ENCODE assay signal across 8 mouse cellular contexts in genomic region chr14:53776717-53777116, GRCm38 (mm10).
A peak's percentile ranks its signal among the peaks of the same experiment; 100 is the strongest.
DNase-seq lines count a peak whose midpoint lies in the region; ATAC-seq and TF ChIP-seq lines count a peak whose summit lies in the region.
"Not testable (repeated sequence)": the region's sequence is repeated elsewhere in the genome, so short reads cannot be mapped to it uniquely, and the experiment has no call there.

No protein-coding gene starts in this region.

- H3K36me3 ChIP-seq in intestine, postnatal 0 days (ENCODE audit: control insufficient read depth, insufficient read depth) = not testable (repeated sequence)

- intact Hi-C loops in gastrocnemius, adult 2 months (cut with DNase I) = not testable (repeated sequence)

- H3K27me3 ChIP-seq in intestine, postnatal 0 days (replicated peaks; ENCODE audit: control insufficient read depth, insufficient read depth, low read length) = not testable (repeated sequence)

- WGBS in intestine, postnatal 0 days = 50% methylated on average over 1 of the region's 1 CpGs

- H3K27ac ChIP-seq in gastrocnemius, adult 2 months; intestine, postnatal 0 days (ENCODE audit: low read depth, low read length): not testable (repeated sequence)

- peak; percentile 50 for TF ChIP-seq CTCF in gastrocnemius, adult 2 months (IDR thresholded peaks at IDR 0.05)
- peak; percentile 76 for TF ChIP-seq CTCF in intestine, postnatal 0 days (IDR thresholded peaks at IDR 0.05; ENCODE audit: low read depth)

- not testable (repeated sequence) for H3K9ac ChIP-seq in intestine, postnatal 0 days (ENCODE audit: low read depth, low read length)

- not testable (repeated sequence) for H3K4me3 ChIP-seq in gastrocnemius, adult 2 months; intestine, postnatal 0 days (ENCODE audit: low read depth, low read length)

- peak; percentile 83 for ATAC-seq in common myeloid progenitor, adult 5-6 weeks (replicated peaks; ENCODE audit: low read depth, poor library complexity, severe bottlenecking)
- ATAC-seq in intestine, postnatal 0 days = not testable (repeated sequence)

- not testable (repeated sequence) for H3K4me2 ChIP-seq in intestine, postnatal 0 days (replicated peaks; ENCODE audit: low read depth)

- DNase-seq in R1 (ENCODE audit: low read depth, low spot score) = peak; percentile 62
- not testable (repeated sequence) for DNase-seq in gastrocnemius, adult 2 months
- DNase-seq in layer of hippocampus, postnatal 36 days = peak; percentile 27 to 36
- peak; percentile 43 for DNase-seq in lung, postnatal 36 days
- DNase-seq in retina, postnatal 1 day = peak; percentile 44
- peak; percentile 79 for DNase-seq in thymus, postnatal 25 days

- H3K4me1 ChIP-seq in intestine, postnatal 0 days (replicated peaks; ENCODE audit: control insufficient read depth, insufficient read depth, low read length) = not testable (repeated sequence)

- H3K9me3 ChIP-seq in intestine, postnatal 0 days (ENCODE audit: control insufficient read depth) = not testable (repeated sequence)
